Mouse (Mus musculus): ENCODE data around the gene Scg5.

DNA sequence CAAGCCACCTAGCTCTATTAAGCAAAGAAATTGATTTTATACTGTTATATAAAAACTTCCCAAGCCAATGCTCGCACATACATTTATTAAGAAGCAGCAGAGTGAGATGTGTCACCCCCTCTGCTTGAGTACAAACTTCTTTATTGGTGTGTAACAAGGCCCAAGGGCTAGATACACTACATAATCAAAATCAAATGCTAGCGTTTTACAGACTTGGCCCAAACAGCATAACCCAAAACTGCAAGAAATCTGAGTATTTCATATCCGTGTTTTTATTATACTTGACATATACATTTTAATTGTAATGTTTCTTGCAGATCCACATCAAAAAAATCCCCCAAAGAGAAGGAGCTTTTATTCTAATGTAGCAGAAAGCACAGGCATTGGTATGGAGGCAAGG, 52.6 kb downstream of the Scg5 start:
- no peak for TF ChIP-seq USF1 (IDR thresholded peaks at IDR 0.05; ENCODE audit: low read depth)
- no peak for TF ChIP-seq MYOD1 (IDR thresholded peaks at IDR 0.05; ENCODE audit: control insufficient read depth, insufficient read length, low read depth)
- TF ChIP-seq CTCF (IDR thresholded peaks at IDR 0.05; ENCODE audit: control insufficient read depth, insufficient read depth, insufficient read length), result no peak
- no peak for TF ChIP-seq MAX (IDR thresholded peaks at IDR 0.05)
- no peak for TF ChIP-seq MYOG (IDR thresholded peaks at IDR 0.05; ENCODE audit: control insufficient read depth, extremely low read depth, insufficient read length)
- TF ChIP-seq CEBPB (IDR thresholded peaks at IDR 0.05; ENCODE audit: low read depth), result no peak
